Mouse (Mus musculus) adrenal gland, adult 2 months (tissue): Measurements from ENCODE around the gene Gm45753. TPM values are rescaled to one million over a fixed set of nuclear protein-coding genes. Genes with fewer than 3 reads are reported as not detected.

Source experiments
- DNase-seq: peaks from one replicate; pipeline ENCODE4 v3.0.0; 2021
- polyA plus RNA-seq: library from polyadenylated mRNA; depleted of rRNA; stranded (reverse); fragments of >200 nt; gene quantifications from 2 replicates; pipeline ENCODE4 v1.2.3, GENCODE M21; 2012
- total RNA-seq, 2 experiments: library from RNA; stranded (reverse); gene quantifications; 2 replicates each; pipeline ENCODE4 v1.2.3; 2021

Gene Gm45753
- total and polyA plus RNA-seq, 3 experiments: 0.29 TPM; not detected in 2

- no peak for DNase-seq
These were observed 33.9 kb downstream of the Gm45753 start for GRCm38 (mm10) chr8:45274317-45274716.

GRCm38 (mm10) chr8:45269056-45269455 lies 39.2 kb downstream of the Gm45753 start:
- DNase-seq: no peak

- DNase-seq: no peak
These were observed 39.8 kb downstream of the Gm45753 start for GRCm38 (mm10) chr8:45268485-45268884.

GRCm38 (mm10) chr8:45267611-45268391 lies 40.5 kb downstream of the Gm45753 start:
- peak; percentile 38 for DNase-seq

GRCm38 (mm10) chr8:45266993-45267392 lies 41.3 kb downstream of the Gm45753 start:
- no peak for DNase-seq

- no peak for DNase-seq
These were observed 43.3 kb downstream of the Gm45753 start for GRCm38 (mm10) chr8:45264918-45265317.

GRCm38 (mm10) chr8:45262851-45263250 lies 45.4 kb downstream of the Gm45753 start:
- no peak for DNase-seq

GRCm38 (mm10) chr8:45261920-45262319 lies 46.3 kb downstream of the Gm45753 start, which contains the start of gene F11:
F11 (minus strand) TSS chr8:45262031.
- no peak for DNase-seq

GRCm38 (mm10) chr8:45258421-45258820 lies 49.8 kb downstream of the Gm45753 start:
- DNase-seq: no peak

- no peak for DNase-seq
These were observed 53.2 kb downstream of the Gm45753 start for GRCm38 (mm10) chr8:45255040-45255439.

- no peak for DNase-seq
These were observed 53.9 kb downstream of the Gm45753 start for GRCm38 (mm10) chr8:45254194-45254842.

- DNase-seq: no peak
These were observed 54.7 kb downstream of the Gm45753 start for GRCm38 (mm10) chr8:45253586-45253985.

- no peak for DNase-seq
These were observed 55.2 kb downstream of the Gm45753 start for GRCm38 (mm10) chr8:45253111-45253510.

GRCm38 (mm10) chr8:45246307-45246706 lies 62.0 kb downstream of the Gm45753 start:
- DNase-seq: no peak

GRCm38 (mm10) chr8:45239363-45239762 lies 68.9 kb downstream of the Gm45753 start:
- DNase-seq: no peak

- DNase-seq: peak; percentile 9
These were observed 70.0 kb downstream of the Gm45753 start for GRCm38 (mm10) chr8:45238282-45238681.

- DNase-seq: peak; percentile 34
These were observed 71.9 kb downstream of the Gm45753 start for GRCm38 (mm10) chr8:45236164-45236912.

- no peak for DNase-seq
These were observed 73.0 kb downstream of the Gm45753 start for GRCm38 (mm10) chr8:45235228-45235627.

- DNase-seq: no peak
These were observed 75.0 kb downstream of the Gm45753 start for GRCm38 (mm10) chr8:45233256-45233655.
